Mouse (Mus musculus): ENCODE measurements around the gene Ndn. TPM values are rescaled to one million over a fixed set of nuclear protein-coding genes. Genes with fewer than 3 reads are reported as not detected.

The Ndn gene
- polyA plus RNA-seq, 1 experiment, result 1.5 TPM

- no peak for TF ChIP-seq CTCF (IDR thresholded peaks at IDR 0.05; ENCODE audit: control insufficient read depth, insufficient read depth, low read length)
- no peak for TF ChIP-seq POLR2A (IDR thresholded peaks at IDR 0.05; ENCODE audit: borderline replicate concordance, control insufficient read depth, low read depth, low read length)
- H3K4me1 ChIP-seq (ENCODE audit: control insufficient read depth, insufficient read depth, low read length), result no peaks in the 10 kb centered on the region
- no peak overlapping the region for H3K27ac ChIP-seq (ENCODE audit: control insufficient read depth, insufficient read depth, low read depth, low read length, poor library complexity)
- H3K4me3 ChIP-seq (replicated peaks; ENCODE audit: control insufficient read depth, low read depth, low read length), result no peak overlapping the region
- WGBS, result 48% methylated on average over 7 of the region's 7 CpGs
Observed at GRCm38 (mm10) chr7:62365039-62365636, 18.8 kb downstream of the Ndn start.

DNA sequence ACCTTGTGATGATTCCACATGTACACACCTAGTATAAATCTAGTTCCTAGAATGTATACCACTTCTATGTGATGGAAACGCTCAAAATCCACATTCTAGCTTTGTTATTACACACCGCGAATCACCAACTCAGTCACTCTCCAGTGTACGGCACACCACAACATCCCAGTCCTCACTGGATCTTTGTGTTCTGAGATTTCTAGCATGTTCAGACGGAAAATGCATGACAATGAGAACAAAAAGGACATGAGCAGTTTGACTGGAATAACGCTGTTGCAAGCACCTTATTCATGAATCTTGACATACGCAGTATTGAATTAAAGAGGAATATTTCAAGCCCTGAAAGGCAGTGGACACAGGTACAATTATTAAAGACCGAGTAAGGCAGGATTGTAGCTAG, 20.4 kb downstream of the Ndn start:
- H3K4me3 ChIP-seq (replicated peaks; ENCODE audit: control insufficient read depth, low read depth, low read length), result no peak overlapping the region
- H3K4me1 ChIP-seq (ENCODE audit: control insufficient read depth, insufficient read depth, low read length), result no peaks in the 10 kb centered on the region
- TF ChIP-seq POLR2A (IDR thresholded peaks at IDR 0.05; ENCODE audit: borderline replicate concordance, control insufficient read depth, low read depth, low read length) (no peak), CTCF (IDR thresholded peaks at IDR 0.05; ENCODE audit: control insufficient read depth, insufficient read depth, low read length) (no peak)
- H3K27ac ChIP-seq (ENCODE audit: control insufficient read depth, insufficient read depth, low read depth, low read length, poor library complexity), result no peak overlapping the region
- WGBS, result 72% methylated on average over 8 of the region's 8 CpGs

DNA sequence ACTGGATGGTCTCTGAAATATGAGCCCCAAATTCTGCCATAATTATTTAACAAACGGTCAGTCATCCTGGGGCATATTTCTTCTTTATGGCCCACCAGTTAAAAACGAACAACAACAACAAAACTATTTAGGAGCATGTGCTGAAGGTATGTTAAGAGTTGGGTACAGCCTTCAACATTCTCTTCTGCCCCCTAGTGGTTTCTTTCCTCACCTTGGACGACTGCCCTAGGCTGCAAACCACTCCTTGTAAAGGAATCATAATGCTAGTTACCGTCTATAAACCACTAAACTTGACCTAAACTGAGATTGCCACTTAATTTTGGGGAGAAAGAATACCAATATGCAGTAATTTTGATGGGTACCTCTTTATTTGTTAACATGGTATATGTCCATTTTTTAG, 29.3 kb downstream of the Ndn start:
- 25% methylated on average over 4 of the region's 4 CpGs for WGBS
- Histone ChIP-seq H3K27ac (ENCODE audit: control insufficient read depth, insufficient read depth, low read depth, low read length, poor library complexity) (no peak overlapping the region), H3K4me3 (replicated peaks; ENCODE audit: control insufficient read depth, low read depth, low read length) (no peak overlapping the region), H3K4me1 (ENCODE audit: control insufficient read depth, insufficient read depth, low read length) (no peaks in the 10 kb centered on the region)
- TF ChIP-seq CTCF (IDR thresholded peaks at IDR 0.05; ENCODE audit: control insufficient read depth, insufficient read depth, low read length) (no peak), POLR2A (IDR thresholded peaks at IDR 0.05; ENCODE audit: borderline replicate concordance, control insufficient read depth, low read depth, low read length) (no peak)

DNA sequence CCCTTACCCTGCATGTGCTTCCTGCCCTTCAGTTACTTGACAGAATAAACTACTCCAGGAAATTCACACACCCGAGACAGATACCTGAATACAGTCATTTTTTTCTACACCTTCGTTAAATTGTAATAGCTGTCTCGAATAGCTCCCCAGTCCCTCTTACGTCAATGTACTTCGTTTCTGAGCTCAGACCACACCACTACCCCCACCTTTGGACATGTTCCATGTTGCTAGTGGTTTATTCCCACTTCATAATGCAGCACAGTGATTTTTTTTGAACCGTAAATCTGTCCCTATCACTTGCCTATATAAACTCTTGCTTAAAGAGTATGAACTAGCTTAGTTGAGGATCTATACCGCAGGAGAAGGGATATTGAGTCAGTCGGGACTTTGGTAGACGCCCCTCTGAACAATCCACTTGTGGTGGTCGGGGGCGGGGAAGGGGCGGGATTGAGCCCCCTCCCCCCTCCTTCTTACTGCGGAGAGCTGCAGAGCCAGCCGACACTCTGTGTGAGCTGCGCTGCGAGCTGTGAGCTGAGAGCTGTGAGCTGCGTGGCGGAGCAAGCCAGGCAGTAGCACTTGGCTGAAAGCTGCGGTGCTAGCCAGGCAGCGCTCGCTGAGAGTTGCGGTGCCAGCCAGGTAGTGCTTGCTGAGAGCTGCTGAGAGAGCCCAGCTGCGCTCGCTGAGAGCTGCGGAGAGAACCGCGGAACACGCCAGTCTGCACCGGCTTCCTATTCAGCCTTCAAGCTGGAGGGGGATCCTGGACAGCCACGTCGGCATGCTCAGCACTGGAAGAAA, 30.3 kb downstream of the Ndn start, which contains the start of gene Magel2:
TSS of gene Magel2 (plus strand) at position 501 of the 795 bp plus-strand sequence.
- H3K4me3 ChIP-seq (replicated peaks; ENCODE audit: control insufficient read depth, low read depth, low read length), result no peak within 1 kb of the TSS
- 27% methylated on average over 31 of the region's 31 CpGs for WGBS
- no peak for TF ChIP-seq POLR2A (IDR thresholded peaks at IDR 0.05; ENCODE audit: borderline replicate concordance, control insufficient read depth, low read depth, low read length)
- H3K4me1 ChIP-seq (ENCODE audit: control insufficient read depth, insufficient read depth, low read length), result no peaks in the 10 kb centered on the region
- no peak within 1 kb of the TSS for H3K27ac ChIP-seq (ENCODE audit: control insufficient read depth, insufficient read depth, low read depth, low read length, poor library complexity)

GRCm38 (mm10) chr7:62377313-62377712, 30.9 kb downstream of the Ndn start:
- no peak for TF ChIP-seq CTCF (IDR thresholded peaks at IDR 0.05; ENCODE audit: control insufficient read depth, insufficient read depth, low read length)
- TF ChIP-seq POLR2A (IDR thresholded peaks at IDR 0.05; ENCODE audit: borderline replicate concordance, control insufficient read depth, low read depth, low read length), result no peak
- Histone ChIP-seq H3K27ac (ENCODE audit: control insufficient read depth, insufficient read depth, low read depth, low read length, poor library complexity) (no peak overlapping the region), H3K4me3 (replicated peaks; ENCODE audit: control insufficient read depth, low read depth, low read length) (no peak overlapping the region), H3K4me1 (ENCODE audit: control insufficient read depth, insufficient read depth, low read length) (no peaks in the 10 kb centered on the region)
- WGBS, result 37% methylated on average over 14 of the region's 14 CpGs

GRCm38 (mm10) chr7:62378529-62378928, 32.2 kb downstream of the Ndn start:
- Histone ChIP-seq H3K4me1 (ENCODE audit: control insufficient read depth, insufficient read depth, low read length) (no peaks in the 10 kb centered on the region), H3K27ac (ENCODE audit: control insufficient read depth, insufficient read depth, low read depth, low read length, poor library complexity) (no peak overlapping the region), H3K4me3 (replicated peaks; ENCODE audit: control insufficient read depth, low read depth, low read length) (no peak overlapping the region)
- WGBS, result 85% methylated on average over 9 of the region's 9 CpGs
- no peak for TF ChIP-seq POLR2A (IDR thresholded peaks at IDR 0.05; ENCODE audit: borderline replicate concordance, control insufficient read depth, low read depth, low read length)
- TF ChIP-seq CTCF (IDR thresholded peaks at IDR 0.05; ENCODE audit: control insufficient read depth, insufficient read depth, low read length), result no peak

DNA sequence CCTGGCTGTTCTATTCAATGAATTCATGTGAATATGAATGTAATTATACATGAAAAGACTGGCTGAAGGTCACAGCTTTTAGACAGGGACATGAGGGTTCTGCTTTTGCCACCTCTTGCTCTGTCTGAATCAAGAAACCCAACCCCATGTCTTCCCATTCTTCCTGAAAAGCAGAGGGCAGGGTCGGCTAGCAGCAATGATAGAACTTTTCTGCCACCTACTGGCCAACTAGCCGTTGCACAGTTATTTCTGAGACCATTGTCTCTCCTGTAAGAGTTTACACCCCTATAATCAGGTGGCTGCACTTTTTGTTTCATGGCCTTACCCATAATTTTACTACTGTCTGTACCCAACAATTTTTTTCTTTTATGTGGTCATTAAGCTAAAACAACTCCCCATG, 36.0 kb downstream of the Ndn start:
- TF ChIP-seq CTCF (IDR thresholded peaks at IDR 0.05; ENCODE audit: control insufficient read depth, insufficient read depth, low read length), result 0 out of 2 replicates have a peak, but pooled peaks have one; percentile 12
- TF ChIP-seq POLR2A (IDR thresholded peaks at IDR 0.05; ENCODE audit: borderline replicate concordance, control insufficient read depth, low read depth, low read length), result no peak
- 6% methylated on average over 2 of the region's 2 CpGs for WGBS
- Histone ChIP-seq H3K4me3 (replicated peaks; ENCODE audit: control insufficient read depth, low read depth, low read length) (no peak overlapping the region), H3K4me1 (ENCODE audit: control insufficient read depth, insufficient read depth, low read length) (no peaks in the 10 kb centered on the region), H3K27ac (ENCODE audit: control insufficient read depth, insufficient read depth, low read depth, low read length, poor library complexity) (no peak overlapping the region)

DNA sequence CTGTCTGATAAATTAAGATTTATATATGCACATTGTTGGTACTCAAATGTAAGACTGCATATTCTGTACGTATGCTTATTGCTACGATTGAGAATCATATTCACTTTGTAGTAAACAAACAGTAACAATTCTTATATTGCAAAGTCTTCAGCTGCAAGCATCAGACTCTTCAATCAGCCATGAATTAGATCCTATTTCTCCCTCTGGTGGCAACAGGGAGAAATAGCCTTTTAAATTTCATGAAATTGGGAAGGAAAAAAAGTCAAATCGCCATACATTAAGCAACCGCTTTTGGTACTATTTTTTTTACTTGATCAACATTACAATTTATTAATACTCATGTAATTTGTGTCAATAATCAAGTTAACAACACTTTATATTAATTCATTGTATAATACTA, 41.9 kb downstream of the Ndn start:
- WGBS, result 41% methylated on average over 4 of the region's 4 CpGs
- H3K4me3 ChIP-seq (replicated peaks; ENCODE audit: control insufficient read depth, low read depth, low read length), result no peak overlapping the region
- H3K4me1 ChIP-seq (ENCODE audit: control insufficient read depth, insufficient read depth, low read length), result no peaks in the 10 kb centered on the region
- no peak for TF ChIP-seq POLR2A (IDR thresholded peaks at IDR 0.05; ENCODE audit: borderline replicate concordance, control insufficient read depth, low read depth, low read length)
- no peak for TF ChIP-seq CTCF (IDR thresholded peaks at IDR 0.05; ENCODE audit: control insufficient read depth, insufficient read depth, low read length)
- no peak overlapping the region for H3K27ac ChIP-seq (ENCODE audit: control insufficient read depth, insufficient read depth, low read depth, low read length, poor library complexity)
